Mouse (Mus musculus) right cerebral cortex, postnatal 4 days (tissue): ENCODE measurements at regions not wholly inside any gene's neighbourhood (a gene's known extent, or its start where the extent isn't known, plus 50 kb on each side); places are given as distances from the start of the nearest gene placed in this dataset.

Experiments used
- DNase-seq: peaks from one replicate; pipeline ENCODE4 v3.0.0-alpha.2; 2022

GRCm38 (mm10) chr1:83496380-83496779 is 88.4 kb upstream of the Sphkap start:
- no peak for DNase-seq

GRCm38 (mm10) chr1:83495022-83495421 is 87.0 kb upstream of the Sphkap start:
- no peak for DNase-seq

- no peak for DNase-seq
Observed at GRCm38 (mm10) chr1:83479111-83479510, 71.1 kb upstream of the Sphkap start.
